Mouse (Mus musculus): ENCODE measurements around the gene Dhrs4. TPM values are rescaled to one million over a fixed set of nuclear protein-coding genes. Genes with fewer than 3 reads are reported as not detected.
A peak's percentile ranks its signal among the peaks of the same experiment; 100 is the strongest.

The Dhrs4 gene
- polyA plus RNA-seq, 1 experiment from 2014 or later = 61.0 TPM

- H3K27me3 ChIP-seq (replicated peaks; ENCODE audit: control insufficient read depth, insufficient read depth, low read length) = no peaks in the 10 kb centered on the region
- no peaks in the 10 kb centered on the region; the same call in 1 of the 2 replicates for H3K4me1 ChIP-seq (replicated peaks; ENCODE audit: control insufficient read depth, insufficient read depth, low read length)
- WGBS = under 1% methylated on average over 30 of the region's 30 CpGs
- DNase-seq (ENCODE audit: low spot score) = peak; percentile 84
- ATAC-seq (replicated peaks; ENCODE audit: low FRiP score, low TSS enrichment, low read depth) = peak; percentile 72
- peak overlapping the region; percentile 5; the same call in 1 of the 2 replicates for H3K27ac ChIP-seq (ENCODE audit: low read depth)
- H3K9me3 ChIP-seq (ENCODE audit: control insufficient read depth, low read length) = no peaks in the 10 kb centered on the region
- peak overlapping the region; percentile 61 for H3K4me3 ChIP-seq (ENCODE audit: low read depth, low read length)
- peaks cover 26% of the 10 kb centered on the region for H3K36me3 ChIP-seq (ENCODE audit: control insufficient read depth, insufficient read depth, low read length)
- H3K4me2 ChIP-seq (ENCODE audit: low read length) = peak overlapping the region; percentile 74
- peak overlapping the region; percentile 54 for H3K9ac ChIP-seq (ENCODE audit: low read length)
Measured at GRCm38 (mm10) chr14:55491291-55491833, 12.8 kb downstream of the Dhrs4 start.

- no peak overlapping the region for H3K27ac ChIP-seq (ENCODE audit: low read depth)
- no peak overlapping the region for H3K9ac ChIP-seq (ENCODE audit: low read length)
- 43% methylated on average over 3 of the region's 3 CpGs for WGBS
- H3K9me3 ChIP-seq (ENCODE audit: control insufficient read depth, low read length) = no peaks in the 10 kb centered on the region
- H3K4me3 ChIP-seq (ENCODE audit: low read depth, low read length) = no peak overlapping the region
- peaks cover 19% of the 10 kb centered on the region for H3K36me3 ChIP-seq (ENCODE audit: control insufficient read depth, insufficient read depth, low read length)
- ATAC-seq (replicated peaks; ENCODE audit: low FRiP score, low TSS enrichment, low read depth) = no peak
- no peak for DNase-seq (ENCODE audit: low spot score)
- no peaks in the 10 kb centered on the region for H3K27me3 ChIP-seq (replicated peaks; ENCODE audit: control insufficient read depth, insufficient read depth, low read length)
- H3K4me2 ChIP-seq (ENCODE audit: low read length) = no peak overlapping the region
- H3K4me1 ChIP-seq (replicated peaks; ENCODE audit: control insufficient read depth, insufficient read depth, low read length) = no peaks in the 10 kb centered on the region; the same call in 1 of the 2 replicates
Measured at GRCm38 (mm10) chr14:55492103-55492502, 13.5 kb downstream of the Dhrs4 start.

DNA sequence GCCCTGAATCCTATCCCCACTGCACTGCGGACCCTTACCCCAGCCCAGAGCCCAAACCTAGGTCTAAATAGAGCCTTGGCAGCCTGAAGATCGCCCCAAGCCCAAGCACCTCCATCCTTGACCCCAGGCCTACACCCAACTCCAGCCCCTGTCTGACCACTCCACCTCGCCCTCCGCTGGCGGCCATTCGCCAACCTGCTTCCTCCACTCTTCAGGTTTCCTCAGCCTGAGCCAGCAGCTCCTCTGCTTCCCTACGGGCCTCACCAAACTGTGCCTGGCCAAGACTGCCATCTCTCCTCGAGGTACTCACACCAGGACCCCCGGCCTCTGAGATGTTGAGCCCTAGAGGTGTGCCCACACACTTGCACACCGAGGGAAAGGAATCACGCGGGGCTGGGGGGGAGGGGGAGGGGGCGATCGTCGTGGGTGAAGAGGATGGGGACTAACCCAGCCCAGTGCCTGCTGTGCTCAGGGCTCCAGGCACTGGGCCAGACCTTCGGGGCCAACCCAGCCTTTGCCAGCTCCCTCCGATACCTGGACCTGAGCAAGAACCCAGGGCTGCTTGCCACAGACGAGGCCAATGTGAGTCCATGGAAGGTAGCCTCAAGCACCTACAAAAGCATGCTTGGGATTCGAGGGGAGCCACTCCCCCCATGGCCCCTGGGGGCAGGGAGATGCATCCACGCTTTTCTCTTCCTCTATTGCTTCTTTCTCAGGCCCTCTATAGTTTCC, 17.1 kb downstream of the Dhrs4 start:
- Histone ChIP-seq H3K4me2 (ENCODE audit: low read length) (no peak overlapping the region), H3K4me3 (ENCODE audit: low read depth, low read length) (no peak overlapping the region), H3K36me3 (ENCODE audit: control insufficient read depth, insufficient read depth, low read length) (no peaks in the 10 kb centered on the region), H3K9me3 (ENCODE audit: control insufficient read depth, low read length) (no peaks in the 10 kb centered on the region), H3K9ac (ENCODE audit: low read length) (no peak overlapping the region), H3K27ac (ENCODE audit: low read depth) (no peak overlapping the region), H3K4me1 (replicated peaks; ENCODE audit: control insufficient read depth, insufficient read depth, low read length) (no peaks in the 10 kb centered on the region; the same call in 1 of the 2 replicates), H3K27me3 (replicated peaks; ENCODE audit: control insufficient read depth, insufficient read depth, low read length) (no peaks in the 10 kb centered on the region)
- DNase-seq (ENCODE audit: low spot score) (no peak), ATAC-seq (replicated peaks; ENCODE audit: low FRiP score, low TSS enrichment, low read depth) (no peak)
- 73% methylated on average over 19 of the region's 20 CpGs for WGBS

DNA sequence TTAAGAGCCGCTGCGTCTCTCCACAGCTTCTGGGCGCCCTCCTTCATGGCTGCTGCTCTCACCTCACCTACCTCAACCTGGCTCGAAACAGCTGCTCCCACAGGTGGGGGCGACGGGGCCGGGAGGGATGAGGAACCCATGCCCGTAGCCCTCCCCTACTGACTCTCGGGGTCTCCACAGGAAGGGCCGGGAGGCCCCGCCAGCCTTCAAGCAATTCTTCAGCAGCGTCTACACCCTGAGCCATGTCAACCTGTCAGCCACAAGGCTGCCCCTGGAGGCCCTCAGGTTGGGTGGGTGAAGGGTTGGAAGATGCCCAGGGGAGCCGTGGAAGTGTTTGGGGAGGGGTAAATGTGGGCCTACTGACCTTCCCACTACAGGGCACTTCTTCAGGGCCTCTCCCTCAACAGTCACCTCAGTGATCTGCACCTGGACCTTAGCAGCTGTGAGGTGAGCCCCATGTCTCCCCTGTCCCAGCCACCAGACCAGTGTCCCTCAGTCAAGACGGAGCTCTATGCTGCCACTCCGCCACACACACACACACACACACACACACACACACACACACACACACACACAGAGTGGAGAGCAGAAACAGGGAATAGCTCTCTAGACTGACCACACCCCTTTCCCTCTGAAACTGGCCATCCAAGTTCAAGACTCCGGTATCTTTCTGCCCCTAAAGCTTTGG, 18.3 kb downstream of the Dhrs4 start:
- DNase-seq (ENCODE audit: low spot score) = no peak
- 64% methylated on average over 16 of the region's 16 CpGs for WGBS
- ATAC-seq (replicated peaks; ENCODE audit: low FRiP score, low TSS enrichment, low read depth) = peak; percentile 24

DNA sequence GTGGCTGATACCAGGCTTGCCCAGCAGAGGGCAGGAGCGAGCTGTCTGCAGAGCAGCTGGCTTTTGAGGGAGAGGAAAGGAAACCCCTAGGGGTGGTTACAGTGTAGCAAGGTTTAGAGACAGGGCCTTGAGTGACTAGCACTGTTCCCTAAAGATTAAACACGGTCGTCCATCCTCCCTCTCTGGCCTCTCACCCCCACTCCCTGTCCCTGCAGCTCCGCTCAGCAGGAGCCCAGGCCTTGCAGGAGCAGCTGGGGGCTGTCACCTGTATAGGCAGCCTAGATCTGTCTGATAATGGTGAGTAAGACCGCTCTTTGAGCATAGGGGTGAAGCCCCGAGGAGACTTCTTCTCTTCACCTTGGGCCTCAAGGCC, 18.9 kb downstream of the Dhrs4 start:
- H3K27ac ChIP-seq (ENCODE audit: low read depth) = no peak overlapping the region
- DNase-seq (ENCODE audit: low spot score) = peak; percentile 97
- H3K36me3 ChIP-seq (ENCODE audit: control insufficient read depth, insufficient read depth, low read length) = no peaks in the 10 kb centered on the region
- no peak overlapping the region for H3K9ac ChIP-seq (ENCODE audit: low read length)
- H3K9me3 ChIP-seq (ENCODE audit: control insufficient read depth, low read length) = no peaks in the 10 kb centered on the region
- no peaks in the 10 kb centered on the region for H3K4me1 ChIP-seq (replicated peaks; ENCODE audit: control insufficient read depth, insufficient read depth, low read length)
- H3K4me3 ChIP-seq (ENCODE audit: low read depth, low read length) = no peak overlapping the region
- peak overlapping the region; percentile 9; the same call in 1 of the 2 replicates for H3K4me2 ChIP-seq (ENCODE audit: low read length)
- ATAC-seq (replicated peaks; ENCODE audit: low FRiP score, low TSS enrichment, low read depth) = peak; percentile 62
- 25% methylated on average over 6 of the region's 6 CpGs for WGBS
- no peaks in the 10 kb centered on the region for H3K27me3 ChIP-seq (replicated peaks; ENCODE audit: control insufficient read depth, insufficient read depth, low read length)

More for the DNA sequence above, 18.3 kb downstream of the Dhrs4 start:
- Histone ChIP-seq H3K4me3 (ENCODE audit: low read depth, low read length) (no peak overlapping the region), H3K27ac (ENCODE audit: low read depth) (no peak overlapping the region), H3K9ac (ENCODE audit: low read length) (no peak overlapping the region), H3K27me3 (replicated peaks; ENCODE audit: control insufficient read depth, insufficient read depth, low read length) (no peaks in the 10 kb centered on the region), H3K9me3 (ENCODE audit: control insufficient read depth, low read length) (no peaks in the 10 kb centered on the region), H3K4me2 (ENCODE audit: low read length) (no peak overlapping the region), H3K4me1 (replicated peaks; ENCODE audit: control insufficient read depth, insufficient read depth, low read length) (no peaks in the 10 kb centered on the region; the same call in 1 of the 2 replicates), H3K36me3 (ENCODE audit: control insufficient read depth, insufficient read depth, low read length) (no peaks in the 10 kb centered on the region)

GRCm38 (mm10) chr14:55505612-55506011, 27.1 kb downstream of the Dhrs4 start:
- WGBS = 80% methylated on average over 9 of the region's 9 CpGs
- no peak overlapping the region for H3K4me3 ChIP-seq (ENCODE audit: low read depth, low read length)
- no peak for ATAC-seq (replicated peaks; ENCODE audit: low FRiP score, low TSS enrichment, low read depth)

GRCm38 (mm10) chr14:55507801-55508200, 29.2 kb downstream of the Dhrs4 start:
- ATAC-seq (replicated peaks; ENCODE audit: low FRiP score, low TSS enrichment, low read depth) (no peak), DNase-seq (ENCODE audit: low spot score) (no peak)
- H3K36me3 ChIP-seq (ENCODE audit: control insufficient read depth, insufficient read depth, low read length) = no peaks in the 10 kb centered on the region
- no peak overlapping the region for H3K27ac ChIP-seq (ENCODE audit: low read depth)
- H3K9ac ChIP-seq (ENCODE audit: low read length) = no peak overlapping the region
- H3K4me2 ChIP-seq (ENCODE audit: low read length) = no peak overlapping the region
- 0 out of 2 replicates have a peak, but pooled peaks cover 3% of the 10 kb centered on the region for H3K4me1 ChIP-seq (replicated peaks; ENCODE audit: control insufficient read depth, insufficient read depth, low read length)
- H3K9me3 ChIP-seq (ENCODE audit: control insufficient read depth, low read length) = no peaks in the 10 kb centered on the region
- H3K27me3 ChIP-seq (replicated peaks; ENCODE audit: control insufficient read depth, insufficient read depth, low read length) = no peaks in the 10 kb centered on the region
- 53% methylated on average over 7 of the region's 7 CpGs for WGBS
- H3K4me3 ChIP-seq (ENCODE audit: low read depth, low read length) = no peak overlapping the region

More at GRCm38 (mm10) chr14:55505612-55506011, 27.1 kb downstream of the Dhrs4 start:
- H3K27ac ChIP-seq (ENCODE audit: low read depth) = no peak overlapping the region
- no peak for DNase-seq (ENCODE audit: low spot score)
- H3K27me3 ChIP-seq (replicated peaks; ENCODE audit: control insufficient read depth, insufficient read depth, low read length) = no peaks in the 10 kb centered on the region
- no peak overlapping the region for H3K4me2 ChIP-seq (ENCODE audit: low read length)
- H3K36me3 ChIP-seq (ENCODE audit: control insufficient read depth, insufficient read depth, low read length) = no peaks in the 10 kb centered on the region
- H3K9ac ChIP-seq (ENCODE audit: low read length) = no peak overlapping the region
- no peaks in the 10 kb centered on the region for H3K9me3 ChIP-seq (ENCODE audit: control insufficient read depth, low read length)
- 0 out of 2 replicates have a peak, but pooled peaks cover 1% of the 10 kb centered on the region for H3K4me1 ChIP-seq (replicated peaks; ENCODE audit: control insufficient read depth, insufficient read depth, low read length)

DNA sequence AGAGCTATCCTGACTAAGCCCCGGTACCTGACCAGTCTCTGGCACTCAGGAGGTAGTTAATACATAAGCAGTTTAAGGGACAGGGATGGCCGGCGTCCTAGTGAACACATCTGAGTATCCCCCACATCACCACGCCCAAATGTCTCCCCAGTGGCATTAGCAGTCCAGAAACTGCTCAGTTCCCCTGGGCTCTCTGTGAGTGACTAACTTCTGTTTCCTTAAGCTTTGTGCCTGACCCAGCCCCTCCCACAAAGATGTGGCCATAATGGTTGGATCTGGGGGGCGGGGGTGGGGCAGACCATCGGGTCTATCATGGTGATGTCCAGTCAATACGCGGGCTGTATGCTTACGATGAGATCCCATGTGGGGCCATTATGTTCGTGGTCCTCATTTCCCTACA, 31.0 kb downstream of the Dhrs4 start:
- ATAC-seq (replicated peaks; ENCODE audit: low FRiP score, low TSS enrichment, low read depth) = no peak
- no peak for DNase-seq (ENCODE audit: low spot score)
- Histone ChIP-seq H3K36me3 (ENCODE audit: control insufficient read depth, insufficient read depth, low read length) (no peaks in the 10 kb centered on the region), H3K27me3 (replicated peaks; ENCODE audit: control insufficient read depth, insufficient read depth, low read length) (no peaks in the 10 kb centered on the region), H3K4me3 (ENCODE audit: low read depth, low read length) (no peak overlapping the region), H3K4me1 (replicated peaks; ENCODE audit: control insufficient read depth, insufficient read depth, low read length) (0 out of 2 replicates have a peak, but pooled peaks cover 3% of the 10 kb centered on the region), H3K4me2 (ENCODE audit: low read length) (no peak overlapping the region), H3K9ac (ENCODE audit: low read length) (no peak overlapping the region), H3K27ac (ENCODE audit: low read depth) (no peak overlapping the region), H3K9me3 (ENCODE audit: control insufficient read depth, low read length) (no peaks in the 10 kb centered on the region)
- whole genome bisulfite sequencing = 80% methylated on average over 10 of the region's 10 CpGs
